Mouse (Mus musculus) megakaryocyte, adult 5-6 weeks (primary cell): ENCODE results near the gene Neil1. TPM values are rescaled to one million over a fixed set of nuclear protein-coding genes. Genes with fewer than 3 reads are reported as not detected.
A peak's percentile ranks its signal among the peaks of the same experiment; 100 is the strongest.

ENCODE experiments used
- ATAC-seq: 2 replicates; pipeline ENCODE4 v1.8.0; 2016; ENCODE audit warnings: mild to moderate bottlenecking, inconsistent platforms; ENCODE audit not compliant: poor library complexity, severe bottlenecking
- total RNA-seq, 2 experiments: library from RNA; stranded (forward) in 1 of 2; stranded (reverse) in 1 of 2; fragments of 153-499, 151-499 nt in 1 of 2; fragments of 221-1000, 200-1000 nt in 1 of 2; gene quantifications; 2 replicates each; pipeline versions ENCODE4 v1.2.3 to v1.2.4; 2015 to 2017

Neil1 gene
- total RNA-seq (2015): 5.4 and 5.5 TPM in 2 replicates
- total RNA-seq (2017): 2.1 and 4.1 TPM in 2 replicates

DNA sequence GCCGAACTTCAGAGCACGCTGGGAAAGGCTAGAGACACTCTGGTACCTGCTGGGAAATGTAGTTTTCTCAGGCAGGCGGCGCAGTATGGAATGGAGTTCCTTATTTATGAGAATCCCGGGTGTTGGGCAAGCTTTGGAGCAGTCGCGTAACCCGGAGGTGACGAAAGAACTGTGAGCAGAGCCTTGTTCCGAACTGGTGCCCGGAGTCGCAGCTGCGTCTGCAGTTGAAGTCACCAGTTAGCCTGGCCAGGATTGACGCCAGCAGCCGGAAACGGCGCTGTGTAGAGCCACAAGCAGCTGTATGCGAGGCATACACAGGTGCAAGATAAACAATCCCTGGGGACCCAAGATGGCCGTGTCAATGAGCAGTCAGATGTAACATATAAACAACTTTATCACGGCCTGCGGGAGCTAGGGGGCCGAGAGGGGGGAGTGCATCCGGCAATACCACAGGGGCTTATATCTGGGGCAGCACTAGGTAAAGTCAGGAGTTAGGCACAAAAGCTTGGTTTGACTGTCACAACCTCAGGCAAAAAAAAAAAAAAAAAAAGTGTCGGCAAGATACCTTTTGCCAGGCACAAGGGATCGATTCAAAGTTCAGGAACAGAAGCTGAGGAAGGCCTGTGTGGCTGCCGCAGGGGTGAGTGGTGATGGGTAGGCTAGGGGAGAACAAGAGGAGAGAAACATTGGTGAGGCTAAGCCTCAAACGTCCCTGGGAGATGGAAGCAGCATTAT, at the start of gene Neil1:
Neil1 (minus strand) TSS at position 162 of the 735 bp plus-strand sequence.
- ATAC-seq: peak; percentile 97

DNA sequence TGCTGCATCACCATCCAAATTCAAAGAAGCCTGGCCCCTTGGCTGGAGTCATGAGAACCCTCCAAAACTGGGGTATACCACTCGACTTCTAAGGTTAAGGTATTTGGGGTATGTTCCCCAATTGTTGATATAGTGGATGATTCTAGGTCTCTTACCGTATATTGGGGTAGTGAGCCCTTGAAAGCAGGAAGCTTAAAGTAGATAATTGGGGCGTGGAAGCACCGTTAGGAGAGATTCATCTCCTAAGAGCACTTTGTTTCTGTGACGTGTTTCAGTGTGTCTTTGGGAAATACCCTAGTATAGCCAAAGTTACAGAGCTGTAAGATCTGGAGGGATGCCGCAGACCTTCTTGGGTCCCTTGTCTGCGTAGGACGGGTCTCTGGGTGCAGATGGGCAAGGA, 49.3 kb upstream of the Neil1 start:
- ATAC-seq: no peak

DNA sequence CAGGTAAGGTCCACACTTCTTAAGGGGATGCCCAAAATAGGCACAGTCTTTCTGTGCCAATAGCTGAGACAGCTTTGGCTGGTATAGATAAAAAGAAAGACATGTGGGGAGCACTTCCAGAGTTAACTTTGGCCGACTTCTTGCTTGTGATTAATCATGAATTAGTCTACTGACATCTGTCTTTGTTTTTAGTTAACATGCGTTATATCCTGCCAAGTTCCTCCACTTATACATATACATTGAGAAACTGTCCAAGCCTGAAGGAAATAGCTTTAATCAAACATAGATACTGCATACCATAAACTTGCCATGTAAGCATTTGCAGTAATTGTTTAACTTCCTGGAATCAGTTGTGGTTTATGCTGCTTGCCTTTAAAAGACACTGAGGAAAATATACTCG, 48.6 kb upstream of the Neil1 start:
- ATAC-seq: no peak

DNA sequence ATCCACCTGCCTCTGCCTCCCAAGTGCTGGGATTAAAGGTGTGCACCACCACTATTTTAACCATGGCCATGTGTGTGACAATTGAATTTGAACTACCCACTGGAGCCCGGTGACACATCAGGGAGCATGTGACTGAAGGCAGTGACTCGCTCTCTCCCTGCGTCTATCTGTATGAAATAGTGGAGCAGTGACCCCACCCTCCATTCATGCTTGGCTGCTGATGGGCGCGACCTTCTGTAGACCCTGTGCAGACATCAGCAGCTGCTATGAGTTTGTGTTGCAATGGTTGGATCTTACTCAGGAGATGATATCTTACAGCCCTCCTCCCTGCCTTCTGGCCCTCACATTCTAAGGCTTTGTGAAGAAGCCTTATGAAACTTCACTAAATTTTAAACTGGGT, 20.3 kb upstream of the Neil1 start:
- no peak for ATAC-seq

DNA sequence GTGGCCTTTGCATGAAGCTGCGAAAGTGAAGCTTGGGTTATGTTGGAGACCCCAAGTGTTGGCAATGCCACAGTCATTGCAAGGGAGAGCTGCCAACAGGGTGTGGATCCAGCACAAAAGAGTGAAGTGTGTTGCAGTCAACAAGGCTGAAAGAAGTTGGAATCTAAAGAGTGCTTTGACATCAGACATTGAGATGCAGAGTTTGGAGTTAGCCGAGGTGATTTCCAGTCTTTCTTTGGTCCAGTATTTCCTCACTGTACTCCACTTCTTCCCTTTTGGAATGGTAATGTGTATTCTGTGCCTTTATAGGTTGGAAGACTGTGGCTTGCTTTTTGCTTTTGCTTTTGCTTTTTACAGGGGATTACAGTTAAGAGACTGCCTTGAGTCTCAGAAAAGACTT, 18.1 kb upstream of the Neil1 start:
- ATAC-seq: no peak

DNA sequence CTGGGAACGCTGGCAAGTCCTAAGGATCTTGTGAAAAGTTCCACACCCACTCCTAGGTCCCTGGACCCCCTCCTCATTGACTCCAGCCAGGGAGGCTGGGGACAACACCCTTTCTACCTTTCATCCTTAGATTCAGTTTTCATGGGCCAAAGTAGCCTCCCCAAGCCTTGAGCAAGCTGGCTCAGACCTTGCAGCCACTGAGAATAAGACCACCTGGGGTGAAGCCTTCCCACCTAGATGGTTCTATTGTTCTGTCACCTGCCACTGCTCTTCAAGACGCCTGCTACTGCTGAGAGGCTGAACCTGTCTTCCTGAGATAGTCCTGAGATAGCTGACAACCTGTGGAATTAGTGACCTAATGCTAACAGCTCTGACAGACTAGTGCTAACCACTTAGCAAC, 15.0 kb upstream of the Neil1 start:
- no peak for ATAC-seq

DNA sequence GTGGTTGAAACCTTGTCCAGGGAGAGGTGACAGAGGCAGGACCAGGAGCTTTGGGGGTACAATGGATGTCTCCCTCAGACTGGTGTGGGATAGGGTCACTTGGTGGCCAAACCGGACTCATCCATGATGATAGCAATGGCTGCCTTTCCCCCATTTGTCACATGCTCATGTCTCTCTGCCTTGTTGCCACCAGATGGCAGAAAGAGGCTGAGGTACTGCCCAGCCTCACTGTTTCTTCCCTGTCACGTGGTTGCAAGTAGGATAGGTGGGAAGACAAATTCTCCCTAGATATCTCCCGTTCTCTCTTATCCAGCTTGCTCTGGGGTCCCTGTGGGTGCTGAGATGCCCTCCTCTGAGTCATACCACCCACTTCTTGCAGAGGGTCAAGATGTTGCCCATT, 14.4 kb upstream of the Neil1 start:
- ATAC-seq: 0 out of 2 replicates have a peak, but pooled peaks have one; percentile 33

DNA sequence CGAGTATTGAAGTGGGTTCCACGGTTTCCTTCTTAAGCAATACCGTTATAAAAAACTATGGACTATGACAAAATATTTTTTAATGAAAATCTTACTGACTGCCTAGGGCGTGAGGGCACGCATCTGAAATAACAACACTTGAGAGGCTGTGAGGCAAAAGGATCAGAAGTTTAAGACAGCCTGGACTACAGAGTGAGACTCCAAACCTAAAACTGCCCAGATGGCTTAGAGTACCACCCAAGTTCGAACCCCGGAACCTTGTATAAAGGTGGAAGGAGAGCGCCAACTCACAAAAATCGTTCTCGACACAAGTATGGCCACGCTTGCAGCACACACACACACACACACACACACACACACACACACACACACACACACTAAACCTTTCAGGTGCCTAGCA, 10.4 kb upstream of the Neil1 start:
- ATAC-seq: no peak

DNA sequence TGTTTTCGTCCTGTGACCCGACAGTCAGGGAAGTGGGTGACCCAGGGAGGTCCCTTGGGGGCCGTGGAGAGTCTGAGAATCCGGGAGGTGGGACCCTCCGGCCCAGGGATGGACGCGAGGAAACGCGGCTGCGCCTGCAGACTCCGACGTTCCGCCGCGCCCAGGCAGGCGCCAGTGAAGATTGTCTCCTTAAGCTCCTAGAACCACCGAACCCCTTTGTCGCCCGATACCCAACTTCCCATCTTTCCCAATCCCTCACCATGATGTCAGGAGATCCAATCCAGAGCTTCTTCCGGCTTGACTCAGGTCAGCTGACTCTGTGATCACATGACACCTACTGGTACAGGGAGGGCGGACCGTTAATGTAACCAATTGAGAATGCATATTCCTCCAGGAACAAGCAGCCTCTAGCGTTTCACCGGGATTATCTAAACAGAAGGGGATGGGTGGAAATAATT, 9.9 kb upstream of the Neil1 start, which contains the start of gene Commd4:
Commd4 (minus strand) TSS at position 319 of the 458 bp plus-strand sequence.
- peak; percentile 91 for ATAC-seq

DNA sequence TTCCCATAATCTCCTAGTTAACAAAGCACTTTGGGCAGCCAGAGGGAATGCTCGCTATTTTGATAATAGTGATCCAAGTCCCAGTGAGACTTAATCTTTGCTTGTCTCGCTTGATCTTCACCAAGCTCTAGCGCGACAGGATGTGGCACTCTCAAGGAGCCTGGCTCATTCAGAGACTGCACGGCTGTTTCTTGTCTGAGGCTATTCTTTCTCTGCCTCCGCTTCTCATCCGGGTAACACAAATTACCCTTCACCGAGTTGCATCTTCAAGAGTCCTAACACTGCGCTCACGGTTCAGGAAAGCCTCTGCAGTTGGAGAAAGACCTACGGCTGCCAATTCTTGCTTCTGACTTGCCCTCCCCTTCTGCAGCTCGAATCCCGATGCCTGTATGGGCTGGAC, 9.4 kb upstream of the Neil1 start:
- ATAC-seq: no peak

DNA sequence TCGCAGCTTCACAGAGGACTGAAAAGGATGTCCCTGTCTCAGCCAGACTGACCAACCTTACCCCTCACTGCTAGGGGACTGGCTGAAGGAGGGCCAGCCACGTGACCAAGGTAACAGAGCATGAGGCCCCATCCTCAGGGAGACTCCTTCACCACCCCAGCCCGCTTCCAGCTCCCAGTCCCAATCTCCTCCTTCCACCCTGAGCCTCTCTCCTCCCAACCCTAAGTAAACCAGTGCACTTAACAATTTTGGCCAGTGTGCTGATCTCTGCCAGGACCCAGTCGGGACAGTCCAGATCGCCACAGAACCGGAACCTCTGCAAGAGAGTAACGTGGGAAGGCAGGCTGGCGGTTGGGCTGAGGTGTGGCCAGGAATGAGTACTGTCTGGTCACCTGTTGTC, 8.7 kb upstream of the Neil1 start:
- no peak for ATAC-seq

DNA sequence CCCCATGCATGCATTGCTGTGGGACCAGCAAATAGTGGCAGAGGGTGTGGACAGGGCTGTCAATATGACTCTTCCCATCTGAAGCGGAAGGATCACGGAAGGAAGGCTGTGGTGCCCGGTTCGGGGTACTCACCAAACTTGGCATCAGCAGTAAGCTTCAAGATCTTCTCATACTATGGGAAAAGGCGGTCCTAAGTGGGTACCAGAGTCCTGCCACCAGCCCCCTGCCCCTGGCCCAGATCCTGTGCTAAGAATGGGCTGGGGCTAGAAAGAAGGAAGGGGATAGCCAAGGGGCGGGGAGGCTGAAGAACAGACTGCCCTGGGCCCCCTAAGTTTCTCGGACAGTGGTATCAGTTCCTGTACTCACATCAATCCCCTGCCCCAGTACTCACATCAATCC, 8.3 kb upstream of the Neil1 start:
- ATAC-seq: no peak

DNA sequence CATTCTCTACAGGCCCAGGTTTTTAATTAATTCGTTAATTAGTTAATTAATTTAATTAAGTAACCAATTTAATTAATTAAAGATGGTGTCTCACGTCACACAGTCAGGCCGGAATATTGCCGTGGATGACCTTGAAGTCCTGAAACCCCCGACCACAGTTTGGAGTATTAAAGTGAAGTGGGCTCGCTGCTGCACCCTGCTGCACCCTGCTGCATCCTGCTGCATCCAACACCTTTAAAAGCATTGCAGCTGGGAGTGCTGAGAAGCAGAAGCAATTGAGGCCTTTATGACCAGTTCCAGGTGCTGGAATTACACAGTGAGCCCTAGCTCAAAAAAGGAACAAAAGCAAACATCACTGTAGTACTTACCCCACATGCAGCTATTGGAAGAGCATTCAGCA, 4.2 kb upstream of the Neil1 start:
- no peak for ATAC-seq

DNA sequence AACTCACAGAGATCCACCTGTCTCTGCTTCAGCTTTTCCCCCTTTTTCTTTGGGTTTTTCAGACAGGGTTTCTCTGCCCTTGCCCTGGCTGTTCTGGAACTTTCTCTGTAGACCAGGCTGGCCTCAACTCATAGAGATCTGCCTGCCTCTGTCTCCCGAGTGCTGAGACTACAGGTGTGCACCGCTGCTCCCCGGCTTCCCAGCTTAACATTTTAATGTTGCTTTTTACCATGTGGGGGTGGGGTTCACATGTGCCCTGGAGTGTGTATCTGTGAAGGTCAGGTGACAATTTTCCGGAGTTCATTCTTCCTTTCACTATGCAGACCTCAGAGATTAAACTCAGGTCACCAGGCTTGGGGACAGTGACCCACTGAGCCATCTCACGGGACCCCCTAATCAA, 2.1 kb upstream of the Neil1 start:
- ATAC-seq: no peak

DNA sequence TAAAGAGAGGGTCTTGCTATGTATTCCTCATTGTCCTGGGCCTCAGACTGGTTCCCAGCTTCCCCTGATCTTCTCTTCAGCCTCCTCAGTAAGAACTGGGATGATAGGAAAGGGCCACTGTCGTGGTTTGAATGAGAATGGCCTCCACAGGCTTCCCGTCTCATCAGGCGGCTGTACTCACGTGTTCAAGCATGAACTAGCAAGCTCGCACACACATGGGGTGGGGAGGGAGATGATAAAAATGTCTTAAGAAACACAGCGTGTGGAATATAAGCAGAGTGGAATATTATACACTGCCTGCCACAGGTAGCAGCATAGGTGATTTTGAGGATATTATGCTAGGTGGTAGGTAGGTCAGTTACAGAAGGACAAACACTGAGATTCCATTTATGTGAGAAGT, 916 bp upstream of the Neil1 start:
- no peak for ATAC-seq

DNA sequence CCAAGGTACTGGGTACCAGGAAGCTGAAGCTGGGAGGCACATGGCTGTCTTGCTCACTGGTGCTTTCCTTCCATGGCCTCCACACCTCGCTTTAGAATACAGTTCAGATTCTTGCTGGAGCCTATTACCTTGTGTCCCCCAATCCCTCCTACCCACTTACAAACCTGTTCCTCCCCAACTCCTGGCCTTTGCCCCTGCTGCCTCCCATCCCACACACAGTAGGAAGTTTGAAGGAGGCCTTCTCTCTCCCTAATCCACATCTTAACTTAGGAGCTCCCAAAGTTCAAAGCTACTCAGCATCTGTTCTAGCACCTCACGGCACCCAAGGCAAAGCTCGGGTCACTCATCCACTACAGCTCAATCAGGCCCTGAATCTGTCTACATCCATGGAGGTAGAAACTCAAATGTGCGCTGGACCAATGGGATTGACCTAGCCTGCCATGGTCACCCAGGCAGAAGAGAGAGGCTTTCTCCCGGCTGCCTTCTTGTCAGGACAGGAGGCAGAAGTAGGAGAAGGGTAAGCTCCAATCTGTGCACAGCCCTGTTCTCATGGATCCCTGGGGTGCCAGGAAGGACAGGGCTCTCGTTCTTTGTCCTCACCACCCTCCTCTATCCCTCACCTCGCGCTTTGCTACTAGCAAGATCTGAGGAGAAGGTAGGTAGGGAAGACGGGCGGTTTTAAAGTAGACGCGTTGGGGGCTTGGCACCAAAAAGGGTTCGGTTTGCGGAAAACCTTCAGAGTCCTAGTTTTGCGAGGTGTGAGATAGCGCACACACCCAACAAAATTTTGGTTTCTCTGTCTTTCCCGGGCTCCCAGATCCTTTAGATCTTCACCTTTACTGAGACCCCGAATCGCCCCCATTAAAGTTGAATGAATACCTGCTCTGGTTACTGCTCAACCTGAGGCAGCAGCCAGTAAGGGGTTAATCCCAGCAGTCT, 631 bp downstream of the Neil1 start:
- no peak for ATAC-seq

DNA sequence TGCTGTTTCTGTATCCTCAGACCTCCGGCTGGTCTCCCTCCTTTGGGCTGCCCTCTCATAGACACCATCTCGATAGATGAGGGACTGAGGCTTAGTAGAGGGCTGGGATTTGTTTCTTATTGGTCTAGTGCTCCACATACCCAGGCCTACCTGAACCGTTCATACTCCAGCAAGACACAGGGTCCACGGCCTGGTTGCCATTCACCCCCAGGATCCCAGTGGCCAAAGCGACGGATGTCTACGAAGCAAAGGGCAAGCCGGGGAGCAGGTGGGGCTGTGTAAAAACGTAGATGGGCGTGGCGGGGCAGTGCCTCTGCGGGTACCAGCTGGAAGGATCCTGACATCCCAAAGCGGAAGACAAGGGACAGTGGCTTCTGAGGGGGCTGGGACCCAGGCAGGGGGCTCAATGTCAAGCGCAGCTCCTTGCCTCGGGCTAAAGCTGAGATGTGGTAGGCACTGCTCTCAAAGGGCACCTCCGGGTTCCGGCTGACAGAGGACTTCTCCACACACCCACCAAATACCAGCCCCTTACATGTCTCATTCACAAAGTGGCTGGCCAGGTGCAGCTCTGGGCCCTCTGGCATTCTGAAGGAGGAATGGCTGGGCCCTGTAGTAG, 1.5 kb downstream of the Neil1 start:
- ATAC-seq: no peak

DNA sequence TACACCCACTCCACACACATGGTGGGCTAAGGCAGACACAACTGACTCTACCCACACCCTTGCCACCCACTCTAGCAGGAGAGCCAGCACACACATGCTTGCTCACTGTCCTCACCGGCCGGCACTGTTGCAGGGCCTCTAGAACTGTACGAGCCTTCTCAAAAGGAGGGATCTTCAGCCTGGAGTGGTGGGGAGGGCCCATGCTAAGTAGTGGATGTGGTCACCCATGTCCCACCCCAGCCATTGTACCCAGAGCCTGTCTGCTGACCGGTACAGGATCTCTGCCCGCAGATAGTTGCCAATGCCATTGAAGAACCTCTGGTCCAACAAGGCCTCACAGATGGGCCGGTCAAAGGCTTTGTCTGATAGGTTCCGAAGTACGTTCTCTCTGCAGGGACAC, 3.3 kb downstream of the Neil1 start:
- no peak for ATAC-seq

DNA sequence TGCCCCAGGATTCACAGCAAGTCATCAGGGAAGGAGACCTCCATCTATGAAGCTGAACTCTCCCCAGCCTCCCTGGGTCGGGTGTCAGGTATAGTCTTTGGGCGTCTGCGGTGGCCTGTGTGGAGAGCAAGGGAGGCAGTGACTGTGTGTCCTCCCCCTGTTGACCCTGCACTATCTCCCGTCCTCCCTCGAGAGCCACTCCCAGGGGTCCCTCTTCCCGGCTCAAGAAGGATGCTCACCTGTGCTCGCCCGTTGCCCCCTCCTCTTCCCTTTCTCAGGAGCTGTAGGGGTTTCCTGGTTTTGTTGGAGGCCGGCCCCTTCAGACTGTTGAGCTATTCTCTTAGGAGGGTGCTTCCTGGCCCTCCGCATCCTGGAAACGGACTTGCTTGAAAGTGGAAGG, 4.9 kb downstream of the Neil1 start:
- no peak for ATAC-seq

DNA sequence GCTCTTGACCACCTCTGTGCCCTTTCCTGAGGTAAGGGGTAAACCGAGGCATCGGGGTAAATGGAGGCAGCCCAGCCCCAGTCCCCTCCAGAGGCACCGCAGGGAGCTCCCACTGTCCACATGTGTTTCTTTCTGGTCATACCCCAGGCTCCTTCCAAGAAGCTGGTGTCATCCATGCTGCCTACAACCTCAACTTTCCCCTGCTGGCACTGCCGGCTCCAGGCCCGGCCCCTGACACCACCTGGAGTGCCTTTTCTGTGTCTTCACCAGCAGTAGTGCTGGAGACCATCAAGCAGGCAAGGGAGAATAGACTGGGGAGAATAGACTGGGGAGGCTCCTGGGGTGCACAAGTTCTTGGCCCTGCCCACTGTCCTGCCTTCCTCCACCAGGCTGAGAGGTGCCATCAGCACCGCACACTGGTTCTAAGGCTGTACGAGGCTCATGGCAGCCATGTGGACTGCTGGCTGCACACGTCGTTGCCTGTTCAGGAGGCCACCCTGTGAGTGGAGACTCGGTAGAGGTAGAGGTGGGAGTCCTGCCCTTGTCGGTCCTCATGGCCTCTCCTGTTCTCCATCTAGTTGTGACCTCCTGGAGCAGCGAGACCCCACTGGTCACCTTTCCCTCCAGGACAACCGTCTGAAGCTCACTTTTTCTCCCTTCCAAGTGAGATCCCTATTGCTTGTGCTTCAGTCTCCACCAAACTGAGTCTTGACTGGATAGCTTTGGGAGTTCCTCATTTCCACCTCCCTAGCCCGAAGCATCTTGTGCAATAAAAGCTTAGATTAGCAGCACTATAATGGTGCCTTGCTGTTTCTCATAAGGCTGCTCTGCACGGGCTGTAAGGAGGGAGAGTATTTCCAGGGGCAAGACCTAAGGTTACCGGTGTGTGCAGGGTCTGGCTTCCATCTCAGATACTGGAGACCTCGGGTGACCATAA, 6.4 kb downstream of the Neil1 start:
- peak; percentile 62; the same call in 1 of the 2 replicates for ATAC-seq
